Mouse (Mus musculus) retina, embryonic 14.5 days (tissue): Measurements from ENCODE around the gene Frzb.
"Not testable (repeated sequence)": the region's sequence is repeated elsewhere in the genome, so short reads cannot be mapped to it uniquely, and the experiment has no call there.

ENCODE experiments used
- DNase-seq: peaks from one replicate; pipeline ENCODE4 v3.0.0-alpha.2; 2015; ENCODE audit warnings: low spot score

The Frzb gene

DNA sequence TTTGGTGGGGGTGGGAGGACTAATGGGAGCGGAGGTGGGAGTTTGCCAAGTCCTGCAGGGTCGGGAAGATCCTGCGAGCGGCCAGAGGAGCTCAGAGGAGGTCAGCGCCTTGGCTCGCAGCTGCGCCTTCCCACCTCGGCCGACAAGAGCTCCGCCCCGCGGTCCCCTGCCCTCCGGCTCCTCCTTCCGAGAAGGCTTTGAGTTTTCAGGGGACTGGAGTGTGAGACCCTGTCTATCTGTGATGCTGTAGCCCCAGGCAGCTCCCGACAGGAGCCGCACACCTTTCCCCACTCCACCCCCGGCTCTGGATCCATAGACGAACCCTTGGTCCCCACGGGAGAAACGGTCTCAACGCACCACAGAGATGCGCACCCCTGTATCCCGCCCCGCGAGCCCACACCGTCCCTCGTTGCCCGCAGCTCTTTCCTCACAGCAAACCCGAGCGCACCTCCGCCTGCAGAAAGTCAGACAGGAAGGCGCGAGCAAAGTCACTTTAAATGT is at the start of gene Frzb:
Gene Frzb, minus strand, starts transcription at position 335 of the 501 bp plus-strand sequence.
- peak; percentile 78 for DNase-seq

- DNase-seq, result not testable (repeated sequence)
These were observed 47.9 kb upstream of the Frzb start for GRCm38 (mm10) chr2:80495304-80495703.

DNA sequence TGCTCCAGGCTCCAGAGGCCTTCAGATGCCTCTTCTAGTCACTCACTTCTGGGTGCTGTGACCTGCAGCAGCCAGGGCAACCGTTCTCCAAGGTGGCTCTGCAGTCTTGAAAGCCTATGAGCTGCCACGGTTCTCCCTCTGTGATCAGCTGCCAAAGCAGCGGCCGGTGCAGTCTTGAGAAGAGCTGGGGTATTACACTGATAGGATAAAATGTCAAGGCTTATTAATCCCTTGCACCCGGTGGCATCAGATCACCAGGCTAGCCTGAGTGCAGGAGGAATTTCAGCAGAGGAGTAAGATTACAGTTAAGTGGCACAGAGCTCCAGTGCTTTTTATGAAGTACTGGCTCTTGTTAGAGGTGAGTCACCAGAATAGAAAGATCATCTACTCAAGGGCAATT is 39.4 kb upstream of the Frzb start:
- no peak for DNase-seq

GRCm38 (mm10) chr2:80484951-80485350 is 37.5 kb upstream of the Frzb start:
- DNase-seq, result no peak

DNA sequence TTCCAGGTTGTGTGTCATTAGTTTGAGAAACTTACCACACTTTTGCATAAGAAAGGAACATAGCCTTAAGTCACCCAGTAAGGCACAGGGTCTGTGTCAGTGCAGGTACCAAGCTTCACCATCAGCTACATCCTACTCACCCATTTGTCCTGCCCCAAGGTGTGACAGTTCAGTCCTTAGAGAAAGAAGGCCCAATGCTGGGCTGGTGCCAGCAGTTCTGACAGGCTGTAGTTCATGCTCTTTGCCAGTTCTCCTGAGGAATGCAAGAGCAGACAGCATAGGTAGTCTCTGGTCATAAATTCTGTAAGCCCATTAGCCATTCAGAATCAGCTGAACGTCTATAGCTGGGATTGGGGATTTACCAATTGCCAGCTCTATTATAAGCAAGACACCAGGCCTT is 28.4 kb upstream of the Frzb start:
- DNase-seq, result no peak

DNA sequence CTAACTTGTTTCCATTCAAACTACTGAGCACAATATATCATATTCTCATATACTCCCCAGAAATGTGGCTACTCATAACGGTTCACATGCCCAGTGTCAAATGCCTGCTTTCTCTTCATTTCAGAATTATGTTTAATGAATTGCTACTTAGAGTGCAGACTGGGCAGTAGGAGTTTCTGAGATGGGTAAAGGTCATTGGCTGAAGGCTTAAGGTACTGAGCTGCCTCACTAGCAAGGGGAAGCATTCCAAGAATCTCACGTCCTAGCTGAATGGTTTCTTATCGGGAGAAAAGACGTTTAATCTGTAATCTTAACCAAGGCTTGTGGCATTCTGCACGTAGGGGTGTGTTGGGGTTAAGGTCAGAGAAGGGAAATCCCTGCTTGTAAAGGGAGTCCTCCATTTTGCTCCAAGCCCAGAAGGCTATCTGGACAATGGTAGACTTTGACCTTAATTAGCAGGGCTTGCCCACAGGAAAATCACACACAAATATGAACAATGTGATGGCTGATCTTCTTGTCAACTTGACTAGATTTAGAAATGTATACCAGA is 26.9 kb upstream of the Frzb start:
- DNase-seq, result no peak

GRCm38 (mm10) chr2:80465991-80466821 is 18.8 kb upstream of the Frzb start:
- no peak for DNase-seq

DNA sequence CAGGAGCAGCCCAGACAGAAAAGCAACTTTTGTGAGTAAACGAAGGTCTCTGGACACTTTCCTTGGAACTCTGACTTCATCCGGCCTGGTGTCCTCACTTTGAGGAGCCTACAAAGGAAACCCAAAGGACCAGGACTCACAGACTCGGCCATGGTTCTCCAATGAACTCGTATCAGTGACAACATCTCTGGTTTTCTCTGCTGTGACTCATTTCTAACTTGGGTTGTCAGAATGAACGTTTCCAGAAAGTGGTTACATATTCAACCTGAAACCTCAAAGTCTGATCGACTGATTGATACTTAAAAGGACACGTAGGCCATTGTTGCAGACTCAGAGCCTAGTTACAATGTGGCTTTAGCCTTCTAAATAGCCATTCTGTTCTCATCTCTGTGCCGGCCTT is 14.4 kb upstream of the Frzb start:
- no peak for DNase-seq

- peak; percentile 61 for DNase-seq
These were observed 806 bp upstream of the Frzb start for GRCm38 (mm10) chr2:80448231-80448630.

GRCm38 (mm10) chr2:80446308-80447151 is 895 bp downstream of the Frzb start:
- peak; percentile 43 for DNase-seq

DNA sequence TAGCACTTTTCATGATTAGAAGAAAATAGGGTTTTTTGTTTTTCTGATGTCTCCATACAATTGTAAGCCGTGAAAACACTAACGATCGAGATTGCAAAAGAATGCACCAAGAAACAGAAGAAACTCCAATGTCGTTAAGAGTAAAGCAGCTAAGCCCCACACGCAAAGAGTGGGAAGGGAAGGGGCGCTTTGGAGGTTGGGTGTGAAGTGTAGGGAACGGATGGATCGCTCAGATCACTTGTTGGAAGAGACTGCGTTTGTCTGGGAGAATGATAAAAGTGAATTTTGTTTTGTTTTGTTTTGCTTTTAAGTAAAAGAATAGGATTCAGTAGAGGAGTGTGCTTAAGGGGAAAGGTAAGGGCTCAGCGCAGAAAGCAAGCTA is 1.5 kb downstream of the Frzb start:
- DNase-seq, result no peak

GRCm38 (mm10) chr2:80445491-80445890 is 1.9 kb downstream of the Frzb start:
- DNase-seq, result no peak

- no peak for DNase-seq
These were observed 2.7 kb downstream of the Frzb start for GRCm38 (mm10) chr2:80444418-80445365.

DNA sequence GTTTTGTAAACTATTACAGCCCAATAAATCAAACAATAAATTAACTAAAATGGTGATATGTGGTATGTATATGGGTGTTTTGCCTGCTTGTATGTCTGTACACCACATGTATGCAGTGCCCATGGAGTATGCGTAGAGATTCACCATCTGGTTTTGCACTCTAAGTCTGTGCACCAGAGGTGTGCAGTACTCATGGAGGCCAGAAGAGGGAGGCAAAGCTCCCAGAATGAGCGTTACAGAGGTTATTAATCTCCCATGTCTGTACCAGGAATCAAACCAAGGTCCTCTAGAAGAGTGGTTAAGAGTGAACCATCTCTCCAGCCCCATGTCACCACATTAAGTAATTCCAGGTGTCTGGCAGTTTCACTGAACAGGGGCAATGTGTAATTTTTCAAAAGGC is 3.5 kb downstream of the Frzb start:
- DNase-seq, result no peak

- no peak for DNase-seq
These were observed 6.0 kb downstream of the Frzb start for GRCm38 (mm10) chr2:80441386-80441785.

DNA sequence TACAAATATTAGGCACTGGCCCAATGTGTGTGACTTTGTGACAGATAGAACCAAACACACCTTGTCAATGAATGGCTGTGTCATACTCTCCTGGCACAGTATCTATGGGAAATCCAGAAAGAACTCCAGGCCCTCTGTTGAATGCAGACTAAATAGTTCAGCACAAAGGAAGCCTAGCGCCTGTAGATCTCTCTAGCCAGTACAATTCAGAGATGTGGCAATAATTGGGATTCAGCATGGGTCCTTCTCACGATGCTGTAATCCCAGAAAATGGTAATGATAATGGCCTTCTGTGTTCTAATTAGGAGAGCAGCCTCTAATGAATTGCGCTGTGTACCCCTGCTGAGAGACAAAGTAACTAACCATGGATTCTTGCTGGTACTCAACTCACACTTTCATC is 8.6 kb downstream of the Frzb start:
- peak; percentile 69 for DNase-seq

- DNase-seq, result no peak
These were observed 10.0 kb downstream of the Frzb start for GRCm38 (mm10) chr2:80437401-80437800.

- DNase-seq, result no peak
These were observed 12.4 kb downstream of the Frzb start for GRCm38 (mm10) chr2:80434783-80435572.

GRCm38 (mm10) chr2:80433254-80433876 is 14.1 kb downstream of the Frzb start:
- no peak for DNase-seq

GRCm38 (mm10) chr2:80430357-80431053 is 16.9 kb downstream of the Frzb start:
- no peak for DNase-seq
